Mouse (Mus musculus) urinary bladder, adult 18-20 months (tissue): ENCODE data around the gene Becn1.

Experiments used
- DNase-seq, 2 experiments: peaks; one replicate each; pipeline ENCODE4 v3.0.0; 2022; ENCODE audit warnings: low spot score in 2 of 2, mixed read lengths in 2 of 2

The Becn1 gene

GRCm38 (mm10) chr11:101315665-101316500 lies 13.8 kb upstream of the Becn1 start, which contains the start of gene Psme3:
Gene Psme3 (plus strand): TSS chr11:101316213.
- DNase-seq = peak; percentile 86 to 92

- DNase-seq = no peak
Measured at GRCm38 (mm10) chr11:101315082-101315650, 13.1 kb upstream of the Becn1 start.

- no peak for DNase-seq
Measured at GRCm38 (mm10) chr11:101314567-101314966, 12.5 kb upstream of the Becn1 start.

GRCm38 (mm10) chr11:101312150-101312549 lies 10.1 kb upstream of the Becn1 start:
- no peak for DNase-seq

GRCm38 (mm10) chr11:101311083-101311482 lies 9.0 kb upstream of the Becn1 start:
- no peak for DNase-seq

- DNase-seq = no peak
Measured at GRCm38 (mm10) chr11:101307744-101308143, 5.7 kb upstream of the Becn1 start.

- DNase-seq = no peak
Measured at GRCm38 (mm10) chr11:101301299-101302003, 635 bp downstream of the Becn1 start.

- no peak for DNase-seq
Measured at GRCm38 (mm10) chr11:101300881-101301280, 1.2 kb downstream of the Becn1 start.

GRCm38 (mm10) chr11:101295191-101295590 lies 6.9 kb downstream of the Becn1 start:
- no peak for DNase-seq

GRCm38 (mm10) chr11:101291231-101291630 lies 10.9 kb downstream of the Becn1 start:
- DNase-seq = no peak

- DNase-seq = peak in 1 of 2 experiments; percentile 68
Measured at GRCm38 (mm10) chr11:101287306-101287705, 14.8 kb downstream of the Becn1 start.

- DNase-seq = no peak
Measured at GRCm38 (mm10) chr11:101283805-101284204, 18.3 kb downstream of the Becn1 start.

- DNase-seq = no peak
Measured at GRCm38 (mm10) chr11:101282896-101283295, 19.2 kb downstream of the Becn1 start.

- no peak for DNase-seq
Measured at GRCm38 (mm10) chr11:101280837-101281236, 21.2 kb downstream of the Becn1 start.

- DNase-seq = no peak
Measured at GRCm38 (mm10) chr11:101279193-101279569, 22.9 kb downstream of the Becn1 start.

- DNase-seq = peak; percentile 74 to 75
Measured at GRCm38 (mm10) chr11:101278223-101279192, 23.6 kb downstream of the Becn1 start, which contains the start of the genes Cntd1 and Coa3. Gene Cntd1 (plus strand): TSS chr11:101279012. Gene Coa3 (minus strand): TSS chr11:101279114.

GRCm38 (mm10) chr11:101277381-101278222 lies 24.5 kb downstream of the Becn1 start:
- peak in 1 of 2 experiments; percentile 71 for DNase-seq

- no peak for DNase-seq
Measured at GRCm38 (mm10) chr11:101276319-101277070, 25.6 kb downstream of the Becn1 start.

GRCm38 (mm10) chr11:101275309-101275708 lies 26.8 kb downstream of the Becn1 start:
- DNase-seq = no peak
